Mouse (Mus musculus): ENCODE measurements around the gene Pik3c2a.

The Pik3c2a gene

DNA sequence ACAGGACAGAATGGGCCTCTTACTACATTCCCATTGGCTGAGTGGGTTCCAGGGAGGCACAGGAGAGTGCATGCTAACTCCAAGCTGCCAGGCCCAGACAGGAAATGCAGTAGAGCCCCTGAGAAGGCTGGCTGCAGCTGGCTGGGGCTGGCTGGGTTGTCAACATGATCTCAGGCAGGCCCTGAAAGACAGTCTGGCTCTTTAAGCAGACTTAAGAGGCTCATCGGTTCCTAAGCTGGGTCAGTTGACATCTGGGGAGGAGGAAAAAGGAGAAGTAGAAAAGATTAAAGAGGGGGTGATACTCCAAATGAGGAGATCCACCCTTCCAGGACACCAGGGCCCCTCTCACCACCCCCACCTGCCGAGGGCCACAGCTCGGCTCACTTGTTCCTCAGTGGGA, 148.3 kb downstream of the Pik3c2a start:
- DNase-seq (ENCODE audit: low spot score): no peak

DNA sequence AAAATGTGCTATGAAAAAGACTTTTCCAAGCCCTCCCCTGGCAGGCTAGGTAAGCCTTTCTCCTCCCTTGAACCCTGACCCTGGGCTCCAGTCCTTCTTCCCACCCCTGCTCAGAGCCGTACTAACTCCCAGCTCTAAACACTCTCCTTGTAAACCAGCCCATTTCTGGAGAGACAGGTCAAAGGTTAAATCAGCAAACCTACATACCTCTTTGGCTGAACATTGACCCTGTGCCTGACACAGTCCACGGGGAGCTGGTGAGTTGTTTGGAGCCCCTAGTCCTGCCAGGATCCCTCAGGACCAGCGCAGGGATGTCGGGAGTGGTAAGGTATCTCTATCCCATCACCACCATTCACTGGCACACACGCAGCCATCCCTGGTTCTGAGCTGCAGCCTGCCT, 150.9 kb downstream of the Pik3c2a start:
- DNase-seq (ENCODE audit: low spot score): no peak

DNA sequence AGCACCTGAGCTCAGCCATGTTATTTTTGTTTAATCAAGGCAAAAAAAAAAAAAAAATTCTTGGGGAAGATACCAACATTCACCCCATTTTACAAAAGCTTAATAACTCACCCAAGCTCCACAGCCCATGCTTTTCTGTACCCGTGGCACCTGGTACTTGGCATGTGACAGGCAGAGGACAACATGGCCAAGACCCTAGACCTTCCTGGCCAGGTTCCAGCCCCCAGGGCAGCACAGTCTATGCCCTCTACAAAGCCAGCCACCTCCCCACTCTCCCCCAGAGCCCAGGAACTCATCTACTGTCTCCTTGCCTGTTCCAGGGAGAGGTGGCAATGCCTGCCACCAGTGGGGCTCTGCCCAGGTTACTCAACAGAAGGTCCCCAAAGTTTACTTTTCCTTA, 152.7 kb downstream of the Pik3c2a start:
- no peak for DNase-seq (ENCODE audit: low spot score)

DNA sequence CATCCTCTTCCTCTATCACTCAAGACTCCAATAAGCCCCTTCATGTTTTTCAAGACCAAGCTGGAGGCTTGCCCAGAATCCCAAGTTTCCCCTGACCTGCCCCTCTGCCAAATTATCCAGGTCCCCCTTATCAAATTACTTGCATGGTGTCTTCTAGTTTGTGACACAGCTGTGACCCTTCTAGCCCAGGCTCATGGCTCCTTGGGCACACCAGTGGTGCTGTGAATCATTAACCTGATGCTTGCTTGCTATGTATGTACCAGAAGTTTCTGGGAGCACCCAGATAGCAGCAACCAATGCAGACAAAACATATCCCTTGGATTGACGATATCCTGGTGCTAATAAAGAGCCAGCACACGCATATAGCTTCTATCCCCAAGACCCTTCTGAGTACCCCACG, 154.3 kb downstream of the Pik3c2a start:
- DNase-seq (ENCODE audit: low spot score): no peak

DNA sequence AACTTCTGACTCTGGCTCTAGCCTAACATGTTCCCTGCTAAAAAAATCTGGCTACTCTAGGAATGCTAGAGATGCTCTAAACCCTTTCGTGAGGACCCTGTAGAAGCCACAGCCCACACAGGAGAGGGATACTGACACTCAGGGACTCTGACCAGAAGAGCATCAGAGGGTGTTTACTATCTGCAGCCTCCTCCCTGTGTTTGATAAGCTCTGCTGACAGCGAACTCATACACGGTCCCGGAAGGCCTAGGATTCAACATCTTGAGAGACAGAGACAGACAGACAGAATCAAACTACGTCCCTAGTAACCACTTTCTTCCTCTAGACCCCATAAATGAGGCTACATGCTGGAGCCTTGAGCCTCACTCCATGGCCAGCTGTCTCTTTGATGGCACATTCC, 155.3 kb downstream of the Pik3c2a start:
- DNase-seq (ENCODE audit: low spot score): no peak
